ENCODE assay signal across 28 mouse cellular contexts in genomic region chr16:46117645-46118044, GRCm38 (mm10). TPM values are rescaled to one million over a fixed set of nuclear protein-coding genes. Genes with fewer than 3 reads are reported as not detected.
"Had no signal": no experiment of that assay in that cellular context is flagged by ENCODE, and none has a peak within 500 bp of the region (broad histone marks: within the 10 kb centered on the region; RNA-seq: fewer than 3 reads in every experiment).

No protein-coding gene starts in this region.

- ATAC-seq: hindbrain, embryonic 16.5 days had no signal

- DNase-seq: gastrocnemius, adult 2 months; gastrocnemius, postnatal 10 days; gastrocnemius, postnatal 36 days; heart, adult 11 months; heart, adult 2 months; heart, postnatal 10 days; heart, postnatal 4 days; kidney, adult 18-20 months; kidney, adult 8-10 months; kidney, postnatal 10 days; kidney, postnatal 25 days; kidney, postnatal 4 days; liver; liver, embryonic 13.5 days had no signal

- H3K9ac ChIP-seq: heart, embryonic 12.5 days; hindbrain, embryonic 12.5 days; hindbrain, embryonic 14.5 days; limb, embryonic 12.5 days; liver, embryonic 13.5 days; liver, embryonic 15.5 days had no signal

- H3K27me3 ChIP-seq: heart, embryonic 12.5 days; hindbrain, embryonic 12.5 days; limb, embryonic 12.5 days; liver, embryonic 13.5 days; liver, embryonic 15.5 days had no signal

- H3K4me1 ChIP-seq: heart, embryonic 12.5 days; hindbrain, embryonic 12.5 days; limb, embryonic 10.5 days; limb, embryonic 12.5 days; liver, embryonic 13.5 days; liver, embryonic 15.5 days had no signal

- H3K36me3 ChIP-seq: heart, embryonic 12.5 days; hindbrain, embryonic 10.5 days; hindbrain, embryonic 12.5 days; limb, embryonic 10.5 days; limb, embryonic 12.5 days; liver, embryonic 13.5 days; liver, embryonic 15.5 days had no signal

- H3K27ac ChIP-seq: gastrocnemius, adult 2 months; heart, adult 2 months; hindbrain, embryonic 10.5 days; hindbrain, embryonic 12.5 days; hindbrain, embryonic 14.5 days; layer of hippocampus, adult 2 months; left cerebral cortex, adult 2 months; limb, embryonic 10.5 days; limb, embryonic 12.5 days; liver, embryonic 13.5 days; liver, embryonic 15.5 days had no signal

- H3K4me2 ChIP-seq: heart, embryonic 12.5 days; hindbrain, embryonic 12.5 days; hindbrain, embryonic 14.5 days; limb, embryonic 12.5 days; liver, embryonic 11.5 days; liver, embryonic 13.5 days; liver, embryonic 15.5 days had no signal

- H3K9me3 ChIP-seq: heart, embryonic 12.5 days; hindbrain, embryonic 10.5 days; hindbrain, embryonic 12.5 days; limb, embryonic 10.5 days; limb, embryonic 12.5 days; liver, embryonic 13.5 days; liver, embryonic 15.5 days had no signal

- H3K4me3 ChIP-seq: gastrocnemius, adult 2 months; heart, adult 2 months; heart, embryonic 12.5 days; hindbrain, embryonic 10.5 days; hindbrain, embryonic 12.5 days; layer of hippocampus, adult 2 months; left cerebral cortex, adult 2 months; limb, embryonic 10.5 days; limb, embryonic 12.5 days; liver, embryonic 13.5 days; liver, embryonic 15.5 days had no signal

RNA-seq across cellular contexts. Expression of gene Cd96, which starts 2.4 kb away (rescaled TPM):
- polyA plus RNA-seq: frontal cortex, adult 2 months; heart, embryonic 12.5 days; heart, embryonic 14.5 days; hindbrain, embryonic 10.5 days; hindbrain, embryonic 12.5 days; hindbrain, embryonic 14.5 days; kidney, embryonic 16.5 days; limb, embryonic 10.5 days; limb, embryonic 12.5 days; liver, embryonic 13.5 days had no signal
